Mouse (Mus musculus) naive thymus-derived CD4-positive, alpha-beta T cell, adult 2 months (primary cell): ENCODE data around the gene Stk33.
A peak's percentile ranks its signal among the peaks of the same experiment; 100 is the strongest.

Source experiments
- DNase-seq: peaks from one replicate; pipeline ENCODE4 v3.0.0-alpha.2; 2011; ENCODE audit warnings: low read depth

Stk33 gene

GRCm38 (mm10) chr7:109347241-109347640 lies 91.6 kb downstream of the Stk33 start:
- no peak for DNase-seq

- DNase-seq = no peak
Observed at GRCm38 (mm10) chr7:109331722-109332121, 107.2 kb downstream of the Stk33 start.

- no peak for DNase-seq
Observed at GRCm38 (mm10) chr7:109328772-109329171, 110.1 kb downstream of the Stk33 start.

- no peak for DNase-seq
Observed at GRCm38 (mm10) chr7:109326813-109327212, 112.1 kb downstream of the Stk33 start.

GRCm38 (mm10) chr7:109325731-109326130 lies 113.2 kb downstream of the Stk33 start:
- DNase-seq = no peak

- no peak for DNase-seq
Observed at GRCm38 (mm10) chr7:109325169-109325568, 113.7 kb downstream of the Stk33 start.

- DNase-seq = no peak
Observed at GRCm38 (mm10) chr7:109309506-109309905, 129.4 kb downstream of the Stk33 start.

GRCm38 (mm10) chr7:109295807-109296206 lies 143.1 kb downstream of the Stk33 start:
- DNase-seq = no peak

- no peak for DNase-seq
Observed at GRCm38 (mm10) chr7:109295351-109295750, 143.5 kb downstream of the Stk33 start.

- no peak for DNase-seq
Observed at GRCm38 (mm10) chr7:109290501-109290900, 148.4 kb downstream of the Stk33 start.

- no peak for DNase-seq
Observed at GRCm38 (mm10) chr7:109289106-109289505, 149.8 kb downstream of the Stk33 start.

- no peak for DNase-seq
Observed at GRCm38 (mm10) chr7:109282106-109282505, 156.8 kb downstream of the Stk33 start.

- no peak for DNase-seq
Observed at GRCm38 (mm10) chr7:109276622-109277021, 162.3 kb downstream of the Stk33 start.

- no peak for DNase-seq
Observed at GRCm38 (mm10) chr7:109275901-109276300, 163.0 kb downstream of the Stk33 start.

GRCm38 (mm10) chr7:109275151-109275550 lies 163.7 kb downstream of the Stk33 start:
- no peak for DNase-seq

- DNase-seq = no peak
Observed at GRCm38 (mm10) chr7:109274289-109274688, 164.6 kb downstream of the Stk33 start.

- DNase-seq = no peak
Observed at GRCm38 (mm10) chr7:109269046-109269445, 169.8 kb downstream of the Stk33 start.

- no peak for DNase-seq
Observed at GRCm38 (mm10) chr7:109267370-109267769, 171.5 kb downstream of the Stk33 start.

- DNase-seq = no peak
Observed at GRCm38 (mm10) chr7:109266181-109266580, 172.7 kb downstream of the Stk33 start.

GRCm38 (mm10) chr7:109265606-109266005 lies 173.3 kb downstream of the Stk33 start:
- DNase-seq = peak; percentile 34

GRCm38 (mm10) chr7:109255506-109256352 lies 183.2 kb downstream of the Stk33 start:
- peak; percentile 7 for DNase-seq

GRCm38 (mm10) chr7:109251418-109251817 lies 187.5 kb downstream of the Stk33 start:
- DNase-seq = no peak

GRCm38 (mm10) chr7:109244776-109245175 lies 194.1 kb downstream of the Stk33 start:
- DNase-seq = no peak

- DNase-seq = no peak
Observed at GRCm38 (mm10) chr7:109241313-109241712, 197.6 kb downstream of the Stk33 start.
